Mouse (Mus musculus) spleen, adult 2 months (tissue): ENCODE measurements around the gene Spc24.

Experiments used
- CTCF ChIP-seq: fragments of 200-500 bp; IDR thresholded peaks from 2 replicates; pipeline ENCODE4 v1.5.1; 2011; ENCODE audit warnings: mild to moderate bottlenecking, inconsistent platforms; ENCODE audit not compliant: insufficient read depth, insufficient read length, insufficient replicate concordance; ENCODE audit errors: extremely low read depth
- POLR2A ChIP-seq: fragments of 200-500 bp; IDR thresholded peaks from 2 replicates; pipeline ENCODE4 v1.6.1; 2011; ENCODE audit warnings: low read depth, low read length, inconsistent platforms

GRCm38 (mm10) chr9:21806363-21806762, 46.3 kb upstream of the Spc24 start:
- TF ChIP-seq POLR2A (no peak), CTCF (no peak)
